Comparison of ENCODE assay signal across 26 mouse cellular contexts in the genomic region with DNA sequence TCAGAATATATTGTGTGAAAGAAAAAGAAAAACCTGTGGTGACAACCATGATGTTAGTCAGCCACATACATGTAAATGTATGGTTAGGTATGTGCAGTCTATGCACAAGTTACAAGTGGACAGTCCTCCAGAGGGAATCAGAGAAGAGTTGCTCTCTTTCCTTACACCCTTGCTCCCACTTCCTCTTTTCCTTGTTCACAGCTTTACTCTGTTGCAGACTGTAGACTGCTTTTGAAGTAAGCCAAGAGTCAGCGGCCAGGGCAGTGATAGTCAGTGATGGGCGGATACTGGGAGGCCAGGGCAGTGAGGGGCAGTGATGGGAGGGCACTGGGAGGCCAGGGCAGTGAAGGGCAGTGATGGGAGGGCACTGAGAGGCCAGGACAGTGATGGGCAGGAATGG.
DNase-seq lines count a peak whose midpoint lies in the region; ATAC-seq lines count a peak whose summit lies in the region.
"Had no signal": no experiment of that assay in that cellular context is flagged by ENCODE, and none has a peak within 500 bp of the region (broad histone marks: within the 10 kb centered on the region; RNA-seq: fewer than 3 reads in every experiment).

No protein-coding gene starts in this region.

- DNase-seq in A20 (ENCODE audit: low read depth, low spot score): peak; percentile 20
- no peak for DNase-seq in layer of hippocampus, postnatal 10 days (ENCODE audit: low spot score in 2 of 2)
- DNase-seq in ovary, adult 18-20 months (ENCODE audit: low spot score): no peak
- DNase-seq in lung, postnatal 4 days: no peak
- DNase-seq: adrenal gland, postnatal 10 days; adrenal gland, postnatal 36 days; cerebellum, adult 18-20 months; cerebellum, adult 9-10 months; cerebellum, postnatal 14 days; forebrain, postnatal 0 days; gastrocnemius, adult 2 months; gastrocnemius, postnatal 14 days; heart, adult 18-20 months; heart, postnatal 14 days; heart, postnatal 4 days had no signal

- peaks cover 20% of the 10 kb centered on the region for H3K4me1 ChIP-seq in megakaryocyte, embryonic 14.5 days
- H3K4me1 ChIP-seq: embryonic facial prominence, embryonic 12.5 days; embryonic facial prominence, embryonic 15.5 days; heart, embryonic 13.5 days had no signal

- peaks cover 2% of the 10 kb centered on the region for H3K27me3 ChIP-seq in megakaryocyte, embryonic 14.5 days (replicated peaks)
- H3K27me3 ChIP-seq: embryonic facial prominence, embryonic 12.5 days; embryonic facial prominence, embryonic 15.5 days; heart, embryonic 13.5 days; Patski had no signal

- peak overlapping the region; percentile 46 for H3K4me3 ChIP-seq in megakaryocyte, embryonic 14.5 days (replicated peaks)
- H3K4me3 ChIP-seq: embryonic facial prominence, embryonic 12.5 days; embryonic facial prominence, embryonic 15.5 days; gastrocnemius, adult 2 months; heart, embryonic 10.5 days; heart, embryonic 13.5 days had no signal

- H3K36me3 ChIP-seq in megakaryocyte, embryonic 14.5 days (replicated peaks; ENCODE audit: low read length): peaks cover 17% of the 10 kb centered on the region
- H3K36me3 ChIP-seq: embryonic facial prominence, embryonic 12.5 days; embryonic facial prominence, embryonic 15.5 days; heart, embryonic 10.5 days had no signal

- H3K9me3 ChIP-seq in megakaryocyte, embryonic 14.5 days: no peaks in the 10 kb centered on the region
- H3K9me3 ChIP-seq: embryonic facial prominence, embryonic 12.5 days; embryonic facial prominence, embryonic 15.5 days; heart, embryonic 10.5 days; heart, embryonic 13.5 days had no signal

- peak; percentile 57 for ATAC-seq in common myeloid progenitor, adult 5-6 weeks (replicated peaks; ENCODE audit: low read depth, poor library complexity, severe bottlenecking)
- ATAC-seq: CD4-positive, CD25-positive, alpha-beta regulatory T cell, adult 4 months; forebrain, embryonic 14.5 days; forebrain, postnatal 0 days; hindbrain, postnatal 0 days; inflammation-experienced regulatory T-cells, adult 6 months; Patski had no signal
